Mouse (Mus musculus): ENCODE measurements around the gene H3f3b.
"Not testable (repeated sequence)": the region's sequence is repeated elsewhere in the genome, so short reads cannot be mapped to it uniquely, and the experiment has no call there.

H3f3b gene

GRCm38 (mm10) chr11:116020519-116020922 is 7.2 kb downstream of the H3f3b start:
- DNase-seq, result no peak

- DNase-seq, result no peak
These were observed 7.8 kb downstream of the H3f3b start for GRCm38 (mm10) chr11:116019976-116020411.

- no peak for DNase-seq
These were observed 8.4 kb downstream of the H3f3b start for GRCm38 (mm10) chr11:116019360-116019791.

GRCm38 (mm10) chr11:116018867-116019266 is 8.9 kb downstream of the H3f3b start:
- not testable (repeated sequence) for DNase-seq

- peak in 1 of 2 experiments; percentile 46 for DNase-seq
These were observed 9.7 kb downstream of the H3f3b start for GRCm38 (mm10) chr11:116018106-116018505.

GRCm38 (mm10) chr11:116014821-116015220 is 12.9 kb downstream of the H3f3b start:
- DNase-seq, result no peak

- DNase-seq, result peak; percentile 96 to 99
These were observed 15.4 kb downstream of the H3f3b start, which contains the start of gene Galk1 for GRCm38 (mm10) chr11:116012262-116012947. Gene Galk1, minus strand, starts transcription at chr11:116012719.

GRCm38 (mm10) chr11:116011529-116012261 is 16.1 kb downstream of the H3f3b start:
- DNase-seq, result no peak

GRCm38 (mm10) chr11:116010948-116011347 is 16.8 kb downstream of the H3f3b start:
- DNase-seq, result no peak

- DNase-seq, result no peak
These were observed 17.6 kb downstream of the H3f3b start for GRCm38 (mm10) chr11:116010146-116010545.

GRCm38 (mm10) chr11:116009661-116010060 is 18.1 kb downstream of the H3f3b start:
- no peak for DNase-seq

GRCm38 (mm10) chr11:116008832-116009375 is 18.9 kb downstream of the H3f3b start:
- DNase-seq, result no peak

- DNase-seq, result no peak
These were observed 19.4 kb downstream of the H3f3b start for GRCm38 (mm10) chr11:116008411-116008810.

- no peak for DNase-seq
These were observed 20.5 kb downstream of the H3f3b start for GRCm38 (mm10) chr11:116007095-116007850.

GRCm38 (mm10) chr11:116005701-116006419 is 21.9 kb downstream of the H3f3b start:
- no peak for DNase-seq

GRCm38 (mm10) chr11:116004840-116005700 is 22.7 kb downstream of the H3f3b start:
- DNase-seq, result peak; percentile 80 to 83

GRCm38 (mm10) chr11:116004186-116004823 is 23.5 kb downstream of the H3f3b start:
- DNase-seq, result no peak

- DNase-seq, result no peak
These were observed 24.9 kb downstream of the H3f3b start for GRCm38 (mm10) chr11:116002894-116003293.

- DNase-seq, result no peak
These were observed 26.0 kb downstream of the H3f3b start for GRCm38 (mm10) chr11:116001725-116002124.

- DNase-seq, result no peak
These were observed 27.2 kb downstream of the H3f3b start for GRCm38 (mm10) chr11:116000607-116001006.

Measured in thymus, postnatal 36 days (tissue).